Mouse (Mus musculus): ENCODE results near the gene Ngdn.

- TF ChIP-seq EP300 (IDR thresholded peaks at IDR 0.05; ENCODE audit: low read depth) (no peak), CTCF (IDR thresholded peaks at IDR 0.05; ENCODE audit: low read depth) (no peak)
These were observed 663 bp upstream of the Ngdn start for GRCm38 (mm10) chr14:55014591-55014990.
